Mouse (Mus musculus) hindbrain, embryonic 14.5 days (tissue): ENCODE results near the gene Cd209d. TPM values are rescaled to one million over a fixed set of nuclear protein-coding genes. Genes with fewer than 3 reads are reported as not detected.
"Not testable (repeated sequence)": the region's sequence is repeated elsewhere in the genome, so short reads cannot be mapped to it uniquely, and the experiment has no call there.

ENCODE experiments used
- ATAC-seq: fragments of 200-750 bp; cut with Nextera tagmentation; 2 replicates; pipeline ENCODE4 v1.8.0; 2017; ENCODE audit warnings: moderate number of reproducible peaks, mild to moderate bottlenecking, moderate TSS enrichment, moderate library complexity; ENCODE audit not compliant: low FRiP score
- DNase-seq: peaks from one replicate; pipeline ENCODE4 v3.0.0-alpha.2; 2015; ENCODE audit warnings: low spot score
- H3K27ac ChIP-seq: fragments of 300-500 bp; sonication (generic); 2 replicates; pipeline ENCODE4 v1.5.1; 2014; ENCODE audit warnings: mild to moderate bottlenecking, moderate library complexity
- H3K27me3 ChIP-seq: fragments of 300-500 bp; sonication (generic); 2 replicates; pipeline ENCODE4 v1.6.1; 2014; ENCODE audit warnings: mild to moderate bottlenecking, low read length, mixed read lengths; ENCODE audit not compliant: control insufficient read depth, insufficient read depth
- H3K36me3 ChIP-seq: fragments of 300-500 bp; sonication (generic); replicated peaks from 2 replicates; pipeline ENCODE4 v1.6.1; 2014; ENCODE audit not compliant: control insufficient read depth, insufficient read depth
- H3K4me1 ChIP-seq: fragments of 300-500 bp; sonication (generic); replicated peaks from 2 replicates; pipeline ENCODE4 v1.6.1; 2014; ENCODE audit warnings: antibody characterized with exemption, low read length, mixed read lengths; ENCODE audit not compliant: control insufficient read depth, insufficient read depth
- H3K4me2 ChIP-seq: fragments of 300-500 bp; sonication (generic); replicated peaks from 2 replicates; pipeline ENCODE4 v1.6.1; 2014; ENCODE audit warnings: mild to moderate bottlenecking, moderate library complexity
- H3K4me3 ChIP-seq: fragments of 300-500 bp; sonication (generic); replicated peaks from 2 replicates; pipeline ENCODE4 v1.5.1; 2014; ENCODE audit warnings: mild to moderate bottlenecking, low read length
- H3K9ac ChIP-seq: fragments of 300-500 bp; sonication (generic); 2 replicates; pipeline ENCODE4 v1.6.1; 2014
- H3K9me3 ChIP-seq: fragments of 300-500 bp; sonication (generic); 2 replicates; pipeline ENCODE4 v1.6.1; 2016; ENCODE audit warnings: low read length; ENCODE audit not compliant: control insufficient read depth
- WGBS: fragments of 180-500 bp; shearing (Covaris S2); extraction: QIAGEN DNeasy Blood & Tissue Kit; methylation state at CpG from one replicate; pipeline ENCODE4 v1.1.7; 2014; 5-methylcytosine and 5-hydroxymethylcytosine counted together
- polyA plus RNA-seq: library from polyadenylated mRNA; unstranded; fragments of >200 nt; fragmentation: Nextera tagmentation; extraction: Ambion mirVana; gene quantifications from 2 replicates; pipeline ENCODE4 v1.2.1, GENCODE M21; 2014

Gene Cd209d
- polyA plus RNA-seq = not detected in 2 replicates

DNA sequence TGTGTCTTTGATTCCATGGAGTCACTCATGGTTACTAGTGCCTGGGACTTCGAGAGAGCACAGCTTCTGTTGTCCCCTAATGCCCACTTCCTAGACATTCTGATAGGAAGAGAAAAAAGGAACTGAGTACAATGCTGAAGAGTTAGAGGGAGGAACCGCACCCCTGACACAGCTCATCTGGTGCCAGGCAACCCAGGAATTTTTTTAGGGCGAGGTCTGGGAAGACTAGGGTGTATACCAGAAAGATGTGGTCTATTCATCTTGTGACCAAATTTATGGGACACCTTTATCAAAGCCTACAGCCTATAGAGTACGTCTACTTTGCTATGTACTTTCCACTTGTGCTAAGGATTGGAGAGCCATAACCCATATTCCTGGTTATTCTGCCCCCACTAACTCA, at the start of gene Cd209d:
TSS of gene Cd209d (minus strand) at position 101 of the 400 bp plus-strand sequence.
- Histone ChIP-seq H3K4me1 (no peaks in the 10 kb centered on the region), H3K4me2 (no peak within 1 kb of the TSS), H3K27ac (no peak within 1 kb of the TSS), H3K9ac (no peak within 1 kb of the TSS), H3K9me3 (peaks cover 25% of the 10 kb centered on the region), H3K27me3 (no peaks in the 10 kb centered on the region), H3K36me3 (no peaks in the 10 kb centered on the region), H3K4me3 (no peak within 1 kb of the TSS)
- ATAC-seq (no peak), DNase-seq (no peak)
- 79% methylated on average over 4 of the region's 4 CpGs for WGBS

DNA sequence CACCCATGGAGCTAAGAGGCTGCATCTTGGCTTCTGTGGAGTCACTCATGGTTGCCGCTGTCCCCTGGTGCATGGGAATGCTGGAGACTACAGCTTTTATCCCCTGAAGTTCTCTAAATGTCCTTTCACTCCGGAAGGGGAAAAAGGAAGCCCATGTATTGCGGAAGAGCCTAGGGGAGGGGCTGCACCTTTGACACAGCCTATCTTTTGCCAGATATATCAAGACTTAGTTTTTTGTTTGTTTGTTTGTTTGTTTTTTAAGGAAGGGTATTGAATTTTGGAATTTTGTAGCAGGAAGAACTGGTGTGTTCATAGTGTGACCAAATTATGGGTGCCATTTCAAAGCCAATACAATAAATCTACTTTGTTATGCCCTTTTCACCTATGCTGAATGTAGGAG, 48.4 kb upstream of the Cd209d start, which contains the start of gene Cd209b:
TSS of gene Cd209b (minus strand) at position 101 of the 400 bp plus-strand sequence.
- Histone ChIP-seq H3K9me3 (peaks cover 22% of the 10 kb centered on the region), H3K9ac (no peak within 1 kb of the TSS), H3K36me3 (no peaks in the 10 kb centered on the region), H3K27me3 (no peaks in the 10 kb centered on the region), H3K4me1 (no peaks in the 10 kb centered on the region), H3K4me2 (no peak within 1 kb of the TSS), H3K27ac (no peak within 1 kb of the TSS), H3K4me3 (no peak within 1 kb of the TSS)
- ATAC-seq (no peak), DNase-seq (no peak)
- WGBS = 93% methylated on average over 3 of the region's 3 CpGs

DNA sequence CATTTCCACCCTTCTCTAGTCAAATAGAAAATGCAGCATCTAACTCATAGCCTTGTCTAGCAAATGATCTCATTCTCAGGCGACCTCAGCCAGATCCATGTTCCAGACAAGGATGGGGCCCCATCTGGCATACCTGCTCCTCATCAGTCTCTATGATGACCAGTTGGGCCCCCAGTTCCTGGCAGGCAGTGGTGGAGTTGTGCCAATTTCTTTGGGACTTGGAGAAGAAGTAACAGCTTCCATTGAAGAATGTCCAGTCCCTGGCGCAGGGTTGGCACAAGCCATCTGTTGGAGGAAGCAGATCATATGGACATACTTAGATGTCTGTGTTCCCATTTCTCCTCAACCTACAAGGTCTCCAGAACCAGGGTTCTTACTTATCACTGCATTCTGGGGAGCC, 2.2 kb downstream of the Cd209d start:
- no peak overlapping the region for H3K4me3 ChIP-seq
- no peak overlapping the region for H3K27ac ChIP-seq
- H3K27me3 ChIP-seq = no peaks in the 10 kb centered on the region
- DNase-seq (no peak), ATAC-seq (no peak)
- H3K4me1 ChIP-seq = no peaks in the 10 kb centered on the region
- H3K9me3 ChIP-seq = peaks cover 32% of the 10 kb centered on the region
- WGBS = 82% methylated on average over 2 of the region's 2 CpGs
- no peak overlapping the region for H3K4me2 ChIP-seq
- H3K9ac ChIP-seq = no peak overlapping the region
- no peaks in the 10 kb centered on the region for H3K36me3 ChIP-seq

DNA sequence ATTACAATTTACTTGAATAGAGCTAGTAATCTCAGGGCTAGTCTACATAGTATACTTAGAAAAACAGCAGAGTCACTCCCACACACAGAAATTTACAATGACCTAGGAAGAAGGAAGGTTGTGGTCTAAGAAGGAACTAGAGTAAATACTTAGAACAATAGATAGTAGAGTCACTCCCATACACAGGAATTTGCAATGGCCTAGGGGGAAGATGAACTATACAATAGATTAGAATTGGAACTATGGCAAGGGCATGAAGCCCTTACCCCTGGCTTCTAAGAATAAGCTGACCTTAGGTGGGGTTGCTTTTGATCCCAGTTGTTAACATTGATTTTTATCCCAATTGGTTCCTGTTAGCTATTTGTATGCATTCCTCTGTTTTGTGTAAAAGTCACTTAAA, 15.6 kb downstream of the Cd209d start:
- H3K9me3 ChIP-seq = peaks cover 25% of the 10 kb centered on the region; the same call in 1 of the 2 replicates
- not testable (repeated sequence) for H3K27ac ChIP-seq, H3K4me3 ChIP-seq, H3K9ac ChIP-seq, ATAC-seq, H3K4me2 ChIP-seq, H3K36me3 ChIP-seq, H3K4me1 ChIP-seq, DNase-seq, H3K27me3 ChIP-seq

DNA sequence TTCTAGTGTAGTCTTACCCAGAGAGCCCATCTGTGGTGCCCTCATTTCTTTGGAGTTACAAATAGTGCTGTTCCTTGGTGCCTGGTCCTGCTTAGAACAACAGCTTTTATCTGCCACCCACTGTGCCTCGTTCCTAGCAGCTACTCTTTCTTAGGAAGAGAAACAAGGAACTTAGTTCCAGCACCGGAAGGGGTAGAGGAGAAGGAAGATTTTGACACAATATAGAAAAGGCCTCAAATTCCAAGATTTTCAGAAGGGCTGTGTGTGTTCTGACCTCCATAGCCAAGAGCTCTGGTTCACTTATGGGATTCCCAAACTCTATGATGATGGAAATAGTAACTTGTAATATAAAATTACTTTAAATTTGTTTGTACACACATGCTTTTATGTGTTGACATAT, 24.1 kb downstream of the Cd209d start, which contains the start of gene Cd209e:
TSS of gene Cd209e (minus strand) at position 101 of the 400 bp plus-strand sequence.
- 0 out of 2 replicates have a peak, but pooled peaks cover 10% of the 10 kb centered on the region for H3K9me3 ChIP-seq

More for the DNA sequence above, 24.1 kb downstream of the Cd209d start, which contains the start of gene Cd209e:
- 66% methylated on average over 2 of the region's 2 CpGs for whole genome bisulfite sequencing
- H3K4me3 ChIP-seq = no peak within 1 kb of the TSS
- H3K36me3 ChIP-seq = no peaks in the 10 kb centered on the region
- H3K27ac ChIP-seq = no peak within 1 kb of the TSS
- ATAC-seq = no peak
- no peak for DNase-seq
- no peak within 1 kb of the TSS for H3K9ac ChIP-seq
- H3K4me2 ChIP-seq = no peak within 1 kb of the TSS
- no peaks in the 10 kb centered on the region for H3K4me1 ChIP-seq
- H3K27me3 ChIP-seq = no peaks in the 10 kb centered on the region

Other genes starting within 250 kb of the Cd209d start
- gene Stxbp2, start 247.6 kb downstream of the Cd209d start, polyA plus RNA-seq = 23.3 and 32.3 TPM in 2 replicates
- 0.25 and 0.39 TPM in 2 replicates for gene Retn, start 222.8 kb downstream of the Cd209d start, polyA plus RNA-seq
- gene Mcemp1, start 212.8 kb downstream of the Cd209d start, polyA plus RNA-seq = 0.13 TPM in 2 replicates
- 14.9 and 23.1 TPM in 2 replicates for gene Fcor, start 206.2 kb downstream of the Cd209d start, polyA plus RNA-seq
- 47.7 and 51.2 TPM in 2 replicates for gene Trappc5, start 202.3 kb downstream of the Cd209d start, polyA plus RNA-seq
- gene Fcer2a, start 184.4 kb downstream of the Cd209d start, polyA plus RNA-seq = 0.33 and 0.37 TPM in 2 replicates
- gene Clec4g, start 157.9 kb downstream of the Cd209d start, polyA plus RNA-seq = not detected in 2 replicates
- gene Cd209a, start 129.6 kb downstream of the Cd209d start, polyA plus RNA-seq = 0.17 TPM in 1 of 2 replicates, not detected in the other
- not detected in 2 replicates for gene Cd209e, start 24.2 kb downstream of the Cd209d start, polyA plus RNA-seq
- gene Cd209b, start 48.3 kb upstream of the Cd209d start, polyA plus RNA-seq = not detected in 2 replicates
- 0.43 and 0.58 TPM in 2 replicates for gene Cd209c, start 76.2 kb upstream of the Cd209d start, polyA plus RNA-seq
- 0.20 TPM in 1 of 2 replicates, not detected in the other for gene Cd209f, start 227.3 kb upstream of the Cd209d start, polyA plus RNA-seq